Mouse (Mus musculus): ENCODE data around the gene Gfpt1. TPM values are rescaled to one million over a fixed set of nuclear protein-coding genes. Genes with fewer than 3 reads are reported as not detected.
"Not testable (repeated sequence)": the region's sequence is repeated elsewhere in the genome, so short reads cannot be mapped to it uniquely, and the experiment has no call there.

The Gfpt1 gene
- polyA plus RNA-seq, 1 experiment from 2014 or later = 28.8 TPM

- Histone ChIP-seq H3K27me3 (ENCODE audit: control insufficient read depth, insufficient read depth, low read length) (no peaks in the 10 kb centered on the region), H3K4me2 (replicated peaks) (no peak overlapping the region), H3K4me3 (replicated peaks; ENCODE audit: low read length) (no peak overlapping the region), H3K9ac (no peak overlapping the region), H3K27ac (no peak overlapping the region), H3K9me3 (ENCODE audit: control insufficient read depth, low read length) (no peaks in the 10 kb centered on the region), H3K4me1 (replicated peaks; ENCODE audit: control insufficient read depth, insufficient read depth, low read length) (no peaks in the 10 kb centered on the region), H3K36me3 (replicated peaks; ENCODE audit: control insufficient read depth, insufficient read depth) (peaks cover 84% of the 10 kb centered on the region)
- WGBS = 82% methylated on average over 4 of the region's 4 CpGs
- ATAC-seq (ENCODE audit: low FRiP score) (no peak), DNase-seq (ENCODE audit: low spot score) (no peak)
Observed at GRCm38 (mm10) chr6:87079457-87079856, 36.8 kb downstream of the Gfpt1 start.

GRCm38 (mm10) chr6:87085026-87085425, 42.4 kb downstream of the Gfpt1 start:
- no peaks in the 10 kb centered on the region for H3K9me3 ChIP-seq (ENCODE audit: control insufficient read depth, low read length)

DNA sequence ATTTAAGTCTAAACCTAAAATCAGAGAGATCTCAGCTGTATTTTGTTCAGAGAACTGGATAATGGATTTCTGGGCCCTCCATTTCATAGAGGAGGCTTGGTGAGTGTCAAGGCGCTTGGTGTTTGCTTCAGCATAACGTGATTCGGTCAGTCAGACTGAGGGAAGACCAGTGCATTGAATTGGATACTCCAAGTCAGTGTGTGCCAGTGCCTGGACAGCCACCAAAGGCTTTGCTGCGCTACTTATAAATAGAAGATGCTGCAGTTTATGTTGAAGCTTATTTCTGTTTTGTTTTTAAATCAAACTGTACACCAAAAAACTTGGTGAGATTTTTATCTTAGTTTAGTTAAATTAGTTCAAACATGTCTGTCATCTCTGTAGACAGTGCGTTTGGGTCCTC, 45.7 kb downstream of the Gfpt1 start:
- no peak overlapping the region for H3K4me2 ChIP-seq (replicated peaks)
- H3K9ac ChIP-seq = no peak overlapping the region
- ATAC-seq (ENCODE audit: low FRiP score) = no peak
- H3K9me3 ChIP-seq (ENCODE audit: control insufficient read depth, low read length) = no peaks in the 10 kb centered on the region
- no peak for DNase-seq (ENCODE audit: low spot score)
- no peak overlapping the region for H3K4me3 ChIP-seq (replicated peaks; ENCODE audit: low read length)
- H3K36me3 ChIP-seq (replicated peaks; ENCODE audit: control insufficient read depth, insufficient read depth) = peaks cover 80% of the 10 kb centered on the region
- WGBS = 92% methylated on average over 5 of the region's 5 CpGs
- no peak overlapping the region for H3K27ac ChIP-seq
- H3K27me3 ChIP-seq (ENCODE audit: control insufficient read depth, insufficient read depth, low read length) = no peaks in the 10 kb centered on the region
- H3K4me1 ChIP-seq (replicated peaks; ENCODE audit: control insufficient read depth, insufficient read depth, low read length) = no peaks in the 10 kb centered on the region

More at GRCm38 (mm10) chr6:87085026-87085425, 42.4 kb downstream of the Gfpt1 start:
- DNase-seq (ENCODE audit: low spot score) = no peak
- ATAC-seq (ENCODE audit: low FRiP score) = no peak
- Histone ChIP-seq H3K27me3 (ENCODE audit: control insufficient read depth, insufficient read depth, low read length) (no peaks in the 10 kb centered on the region), H3K27ac (no peak overlapping the region), H3K36me3 (replicated peaks; ENCODE audit: control insufficient read depth, insufficient read depth) (peaks cover 97% of the 10 kb centered on the region), H3K4me3 (replicated peaks; ENCODE audit: low read length) (no peak overlapping the region), H3K4me1 (replicated peaks; ENCODE audit: control insufficient read depth, insufficient read depth, low read length) (no peaks in the 10 kb centered on the region), H3K9ac (no peak overlapping the region), H3K4me2 (replicated peaks) (no peak overlapping the region)
- 91% methylated on average over 6 of the region's 6 CpGs for WGBS

GRCm38 (mm10) chr6:87090877-87091276, 48.2 kb downstream of the Gfpt1 start:
- H3K4me2 ChIP-seq (replicated peaks) = no peak overlapping the region
- ATAC-seq (ENCODE audit: low FRiP score) (no peak), DNase-seq (ENCODE audit: low spot score) (no peak)
- H3K36me3 ChIP-seq (replicated peaks; ENCODE audit: control insufficient read depth, insufficient read depth) = peaks cover 55% of the 10 kb centered on the region
- no peak overlapping the region for H3K4me3 ChIP-seq (replicated peaks; ENCODE audit: low read length)
- H3K9ac ChIP-seq = no peak overlapping the region
- H3K4me1 ChIP-seq (replicated peaks; ENCODE audit: control insufficient read depth, insufficient read depth, low read length) = no peaks in the 10 kb centered on the region
- H3K27me3 ChIP-seq (ENCODE audit: control insufficient read depth, insufficient read depth, low read length) = no peaks in the 10 kb centered on the region
- H3K9me3 ChIP-seq (ENCODE audit: control insufficient read depth, low read length) = no peaks in the 10 kb centered on the region
- 90% methylated on average over 3 of the region's 3 CpGs for WGBS
- H3K27ac ChIP-seq = no peak overlapping the region

DNA sequence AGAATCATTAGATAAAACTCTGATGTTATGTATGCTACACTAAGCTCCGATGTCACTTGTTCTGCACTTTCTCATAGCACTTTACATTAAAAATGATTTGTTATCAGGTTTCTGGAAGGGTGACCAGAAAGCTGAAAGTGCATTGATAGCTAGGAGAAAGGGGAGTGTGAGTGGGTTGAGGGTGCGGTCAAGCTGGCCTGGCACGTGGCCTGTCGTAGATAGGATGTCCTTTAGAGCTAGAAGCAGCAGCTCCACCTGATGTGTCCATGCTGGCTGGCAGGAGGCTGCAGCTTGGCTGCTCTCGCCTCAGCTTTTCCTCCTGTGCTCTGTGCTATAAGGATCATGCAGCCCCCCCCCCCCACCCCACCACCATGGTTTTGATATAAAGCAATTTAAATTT, 49.8 kb downstream of the Gfpt1 start:
- Histone ChIP-seq H3K9ac (no peak overlapping the region), H3K27ac (no peak overlapping the region), H3K4me1 (replicated peaks; ENCODE audit: control insufficient read depth, insufficient read depth, low read length) (no peaks in the 10 kb centered on the region), H3K4me3 (replicated peaks; ENCODE audit: low read length) (no peak overlapping the region), H3K9me3 (ENCODE audit: control insufficient read depth, low read length) (no peaks in the 10 kb centered on the region), H3K27me3 (ENCODE audit: control insufficient read depth, insufficient read depth, low read length) (no peaks in the 10 kb centered on the region), H3K36me3 (replicated peaks; ENCODE audit: control insufficient read depth, insufficient read depth) (peaks cover 39% of the 10 kb centered on the region), H3K4me2 (replicated peaks) (no peak overlapping the region)
- ATAC-seq (ENCODE audit: low FRiP score) (no peak), DNase-seq (ENCODE audit: low spot score) (no peak)
- 95% methylated on average over 5 of the region's 5 CpGs for WGBS

DNA sequence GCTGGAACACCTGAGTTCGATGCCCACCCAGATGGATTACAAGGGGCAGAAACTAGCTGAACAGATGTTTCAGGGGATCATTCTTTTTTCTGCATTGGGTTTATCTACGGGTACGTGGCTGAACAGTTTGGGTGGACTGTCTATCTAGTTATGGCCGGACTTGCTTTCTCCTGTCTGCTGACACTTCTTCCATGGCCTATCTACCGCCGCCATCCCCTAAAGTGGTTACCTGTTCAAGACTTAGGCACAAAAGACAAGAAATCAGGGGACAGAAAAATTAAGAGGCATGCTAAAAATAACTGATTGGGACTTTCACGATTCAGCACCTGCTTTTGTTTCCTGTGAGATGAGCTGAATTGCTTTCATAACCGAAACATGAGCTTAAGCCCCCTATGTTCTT, 51.0 kb downstream of the Gfpt1 start:
- ATAC-seq (ENCODE audit: low FRiP score); H3K4me2 ChIP-seq (replicated peaks); H3K27ac ChIP-seq; H3K4me3 ChIP-seq (replicated peaks; ENCODE audit: low read length); H3K9ac ChIP-seq; H3K27me3 ChIP-seq (ENCODE audit: control insufficient read depth, insufficient read depth, low read length); H3K4me1 ChIP-seq (replicated peaks; ENCODE audit: control insufficient read depth, insufficient read depth, low read length); H3K9me3 ChIP-seq (ENCODE audit: control insufficient read depth, low read length); DNase-seq (ENCODE audit: low spot score): not testable (repeated sequence)
- H3K36me3 ChIP-seq (replicated peaks; ENCODE audit: control insufficient read depth, insufficient read depth) = peaks cover 30% of the 10 kb centered on the region
- WGBS = 96% methylated on average over 8 of the region's 8 CpGs

GRCm38 (mm10) chr6:87099261-87099660, 56.6 kb downstream of the Gfpt1 start:
- no peaks in the 10 kb centered on the region for H3K9me3 ChIP-seq (ENCODE audit: control insufficient read depth, low read length)
- H3K36me3 ChIP-seq (replicated peaks; ENCODE audit: control insufficient read depth, insufficient read depth) = no peaks in the 10 kb centered on the region
- H3K4me2 ChIP-seq (replicated peaks) = no peak overlapping the region
- DNase-seq (ENCODE audit: low spot score) (no peak), ATAC-seq (ENCODE audit: low FRiP score) (no peak)
- 12% methylated on average over 3 of the region's 3 CpGs for WGBS
- peak overlapping the region; percentile 58 for H3K27ac ChIP-seq
- H3K9ac ChIP-seq = no peak overlapping the region
- H3K27me3 ChIP-seq (ENCODE audit: control insufficient read depth, insufficient read depth, low read length) = no peaks in the 10 kb centered on the region
- H3K4me3 ChIP-seq (replicated peaks; ENCODE audit: low read length) = no peak overlapping the region
- H3K4me1 ChIP-seq (replicated peaks; ENCODE audit: control insufficient read depth, insufficient read depth, low read length) = peaks cover 12% of the 10 kb centered on the region; the same call in 1 of the 2 replicates

DNA sequence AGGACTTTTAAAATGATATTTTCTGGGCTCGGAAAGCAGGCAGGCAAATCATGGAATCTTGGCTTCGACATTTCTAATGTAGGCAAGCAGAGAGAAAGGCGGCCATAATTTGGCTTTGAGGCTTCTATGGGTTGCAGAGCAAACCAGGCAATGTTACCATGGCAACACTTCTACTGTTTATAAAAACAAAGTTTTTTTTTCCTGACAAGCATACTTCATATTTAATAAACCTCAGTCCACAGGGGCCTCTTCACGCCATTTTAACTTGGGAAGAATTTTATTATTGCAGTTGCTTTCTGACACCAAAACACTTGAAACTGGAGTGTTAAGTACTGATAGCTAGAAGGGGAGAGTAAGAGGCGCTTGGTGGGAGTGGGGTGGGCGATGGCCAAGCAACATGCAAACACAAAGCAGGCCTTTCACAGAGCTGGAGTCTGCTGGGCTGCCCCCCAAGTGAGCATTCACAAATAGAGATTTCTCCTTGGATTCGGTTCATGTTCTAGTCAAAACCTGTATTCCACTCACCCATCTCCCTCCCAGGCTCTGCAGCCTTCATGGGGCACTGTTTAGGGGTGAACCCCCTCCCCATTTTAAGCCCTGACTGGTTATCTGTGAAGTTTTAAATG, 57.1 kb downstream of the Gfpt1 start:
- no peaks in the 10 kb centered on the region for H3K36me3 ChIP-seq (replicated peaks; ENCODE audit: control insufficient read depth, insufficient read depth)
- no peak overlapping the region for H3K4me2 ChIP-seq (replicated peaks)
- H3K9ac ChIP-seq = no peak overlapping the region

DNA sequence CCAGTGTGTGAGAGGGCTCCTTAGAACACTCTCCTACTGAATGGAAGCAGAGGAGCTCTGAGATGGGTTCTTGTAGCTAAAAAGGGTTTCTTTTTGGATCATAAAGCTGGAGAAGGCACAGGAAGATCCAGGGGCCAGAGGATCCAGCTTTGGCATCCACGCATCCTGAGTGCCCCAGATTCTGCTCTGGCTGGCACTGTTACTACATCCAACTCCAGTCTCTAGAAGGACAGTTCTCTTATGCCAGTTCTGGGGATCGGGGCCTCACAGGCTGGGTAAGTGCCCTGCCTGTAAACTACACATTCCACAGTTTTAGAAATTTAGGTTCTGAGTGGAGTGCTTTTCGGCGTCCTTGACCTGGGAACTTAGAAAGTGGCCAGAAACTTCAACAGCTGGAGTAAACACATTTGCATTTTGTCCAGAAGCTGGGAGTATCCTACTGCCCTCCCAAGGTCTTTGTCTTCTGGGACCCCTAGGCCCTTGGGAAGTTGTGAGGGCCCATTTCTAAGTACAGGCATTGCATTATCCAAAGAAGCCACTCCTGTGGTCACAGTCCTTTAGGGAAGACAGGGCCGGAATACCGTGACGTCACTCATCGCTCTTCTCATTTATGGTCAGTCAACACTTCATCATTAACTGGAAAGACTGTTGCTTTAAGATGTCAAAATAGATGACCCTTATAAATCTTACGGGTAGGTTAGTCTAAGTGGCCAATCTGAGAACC, 57.8 kb downstream of the Gfpt1 start:
- Histone ChIP-seq H3K9me3 (ENCODE audit: control insufficient read depth, low read length) (no peaks in the 10 kb centered on the region), H3K4me1 (replicated peaks; ENCODE audit: control insufficient read depth, insufficient read depth, low read length) (peaks cover 12% of the 10 kb centered on the region; the same call in 1 of the 2 replicates), H3K36me3 (replicated peaks; ENCODE audit: control insufficient read depth, insufficient read depth) (no peaks in the 10 kb centered on the region), H3K4me3 (replicated peaks; ENCODE audit: low read length) (no peak overlapping the region), H3K9ac (no peak overlapping the region), H3K27me3 (ENCODE audit: control insufficient read depth, insufficient read depth, low read length) (no peaks in the 10 kb centered on the region), H3K27ac (peak overlapping the region; percentile 58), H3K4me2 (replicated peaks) (no peak overlapping the region)
- WGBS = 89% methylated on average over 9 of the region's 9 CpGs
- DNase-seq (ENCODE audit: low spot score) (no peak), ATAC-seq (ENCODE audit: low FRiP score) (no peak; the same call in 1 of the 2 replicates)

More for the DNA sequence above, 57.1 kb downstream of the Gfpt1 start:
- H3K4me3 ChIP-seq (replicated peaks; ENCODE audit: low read length) = no peak overlapping the region
- WGBS = 37% methylated on average over 7 of the region's 7 CpGs
- no peaks in the 10 kb centered on the region for H3K9me3 ChIP-seq (ENCODE audit: control insufficient read depth, low read length)
- H3K27ac ChIP-seq = peak overlapping the region; percentile 58
- peaks cover 12% of the 10 kb centered on the region; the same call in 1 of the 2 replicates for H3K4me1 ChIP-seq (replicated peaks; ENCODE audit: control insufficient read depth, insufficient read depth, low read length)
- DNase-seq (ENCODE audit: low spot score) = peak; percentile 68
- ATAC-seq (ENCODE audit: low FRiP score) = peak; percentile 44; the same call in 1 of the 2 replicates
- H3K27me3 ChIP-seq (ENCODE audit: control insufficient read depth, insufficient read depth, low read length) = no peaks in the 10 kb centered on the region

All from hindbrain, embryonic 14.5 days (tissue).